Mouse (Mus musculus): ENCODE results near the gene Wdr66.

Wdr66 gene

DNA sequence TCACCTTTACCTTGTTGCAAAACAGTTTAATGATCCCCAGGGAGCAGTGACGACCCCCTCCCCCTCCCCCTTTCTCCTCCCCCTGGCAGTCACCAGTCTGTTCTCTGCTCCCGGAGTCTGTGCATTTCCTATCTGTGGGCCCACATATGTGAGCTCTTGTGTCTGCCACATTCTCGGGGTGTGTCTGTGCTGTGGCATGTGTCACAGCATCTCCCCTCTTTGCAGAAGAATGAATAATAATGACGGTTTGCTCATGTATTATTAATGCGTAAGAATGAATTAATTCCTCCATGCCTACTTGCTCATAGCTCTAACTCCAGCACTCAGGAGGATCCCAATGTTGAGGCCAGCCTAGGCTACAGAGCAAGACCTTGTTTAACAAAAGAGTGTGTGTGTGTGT is 21.0 kb downstream of the Wdr66 start:
- no peak for DNase-seq (ENCODE audit: low spot score)

- DNase-seq (ENCODE audit: low spot score) = no peak
Observed at GRCm38 (mm10) chr5:123276636-123277341, 24.9 kb downstream of the Wdr66 start.

- DNase-seq (ENCODE audit: low spot score) = no peak
Observed at GRCm38 (mm10) chr5:123277342-123277701, 25.4 kb downstream of the Wdr66 start.

- no peak for DNase-seq (ENCODE audit: low spot score)
Observed at GRCm38 (mm10) chr5:123277704-123278103, 25.8 kb downstream of the Wdr66 start.

- DNase-seq (ENCODE audit: low spot score) = no peak
Observed at GRCm38 (mm10) chr5:123279248-123279647, 27.3 kb downstream of the Wdr66 start.

- no peak for DNase-seq (ENCODE audit: low spot score)
Observed at GRCm38 (mm10) chr5:123281336-123282136, 29.6 kb downstream of the Wdr66 start.

- peak; percentile 35 for DNase-seq (ENCODE audit: low spot score)
Observed at GRCm38 (mm10) chr5:123285174-123285573, 33.3 kb downstream of the Wdr66 start.

GRCm38 (mm10) chr5:123288079-123288478 is 36.2 kb downstream of the Wdr66 start:
- no peak for DNase-seq (ENCODE audit: low spot score)

GRCm38 (mm10) chr5:123294653-123295052 is 42.8 kb downstream of the Wdr66 start:
- DNase-seq (ENCODE audit: low spot score) = no peak

DNA sequence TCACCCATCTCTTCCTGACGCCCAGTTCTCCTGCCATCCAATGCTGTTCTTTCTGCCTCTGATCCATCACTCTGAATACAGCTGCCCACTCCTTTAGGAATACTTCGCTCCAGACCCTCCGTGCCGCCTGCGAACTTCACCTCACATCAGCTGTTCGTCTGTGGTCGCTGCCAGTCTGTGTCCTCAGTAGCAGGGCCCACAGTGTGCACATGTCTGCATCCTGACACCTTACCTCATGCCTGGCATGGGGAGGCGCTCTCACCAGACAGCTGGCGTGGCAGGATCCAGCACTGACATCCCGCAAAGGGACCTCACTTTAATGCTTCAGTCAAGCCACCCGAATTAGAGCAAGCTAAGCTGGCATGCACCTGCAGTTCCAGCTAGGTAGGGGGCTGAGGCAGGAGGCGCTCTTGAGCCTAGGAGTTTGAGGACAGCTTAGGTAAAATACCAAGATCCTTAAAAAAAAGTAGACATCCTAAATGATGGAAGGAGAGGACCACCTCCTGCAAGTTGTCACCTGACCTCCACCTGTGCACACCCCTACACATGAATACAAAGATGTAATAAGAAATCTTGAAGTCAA is 44.4 kb downstream of the Wdr66 start:
- no peak for DNase-seq (ENCODE audit: low spot score)

DNA sequence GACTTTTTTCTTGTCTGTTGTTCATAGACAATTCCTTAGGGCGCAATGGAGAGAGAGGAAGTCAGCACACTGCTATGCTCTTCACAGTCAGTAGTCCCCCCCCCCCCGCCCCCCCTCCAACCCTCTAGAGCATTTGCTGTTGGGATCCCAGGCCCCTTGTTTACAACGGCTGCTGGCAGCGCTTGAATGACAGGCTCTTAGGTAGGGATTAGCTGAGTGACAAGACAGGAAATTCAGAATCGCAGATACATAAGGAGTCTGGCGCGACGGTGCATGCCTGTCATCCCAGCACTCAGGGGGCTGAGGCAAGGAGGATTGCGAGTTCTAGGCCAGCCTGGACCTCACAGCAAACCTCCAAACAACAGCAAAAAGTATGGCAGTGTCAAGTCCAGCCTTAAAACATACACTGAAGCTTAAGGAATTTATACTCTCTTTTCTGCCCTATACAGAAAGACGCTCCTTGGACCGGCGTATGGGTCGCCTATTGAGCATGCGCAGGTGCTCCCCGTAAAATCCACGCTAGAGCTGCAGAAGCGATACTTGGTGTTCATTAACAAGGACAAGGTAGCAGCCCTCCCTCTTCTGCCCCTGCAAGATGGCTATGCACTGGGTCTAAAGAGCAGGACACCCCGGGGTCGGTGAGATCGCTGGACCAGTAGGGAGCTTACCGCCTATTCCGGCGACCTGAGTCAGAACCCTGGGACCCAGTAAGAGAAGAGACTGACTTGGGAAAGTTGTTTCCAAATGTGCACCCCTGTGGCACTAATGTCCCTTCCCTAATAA is 45.3 kb downstream of the Wdr66 start:
- DNase-seq (ENCODE audit: low spot score) = no peak

DNA sequence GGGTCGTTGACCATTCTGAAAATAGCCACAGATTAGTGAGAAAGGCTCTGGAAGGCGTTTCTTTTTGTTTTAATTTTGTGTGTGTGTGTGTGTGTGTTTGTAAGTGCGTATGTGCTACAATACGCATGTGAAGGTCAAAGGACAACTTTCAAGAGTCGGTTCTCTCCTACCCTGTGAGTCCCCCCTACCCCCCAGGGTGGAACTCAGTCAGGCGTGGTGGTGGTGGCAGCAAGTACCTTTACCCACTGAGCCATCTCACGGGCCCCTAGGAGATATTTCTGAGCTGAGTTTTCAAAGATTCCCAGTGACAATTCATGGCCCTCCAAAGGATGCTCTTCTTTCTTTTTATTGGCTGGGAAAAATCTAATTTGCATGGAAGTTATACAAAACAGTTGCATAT is 45.9 kb downstream of the Wdr66 start:
- no peak for DNase-seq (ENCODE audit: low spot score)

GRCm38 (mm10) chr5:123298526-123298925 is 46.6 kb downstream of the Wdr66 start:
- no peak for DNase-seq (ENCODE audit: low spot score)

DNA sequence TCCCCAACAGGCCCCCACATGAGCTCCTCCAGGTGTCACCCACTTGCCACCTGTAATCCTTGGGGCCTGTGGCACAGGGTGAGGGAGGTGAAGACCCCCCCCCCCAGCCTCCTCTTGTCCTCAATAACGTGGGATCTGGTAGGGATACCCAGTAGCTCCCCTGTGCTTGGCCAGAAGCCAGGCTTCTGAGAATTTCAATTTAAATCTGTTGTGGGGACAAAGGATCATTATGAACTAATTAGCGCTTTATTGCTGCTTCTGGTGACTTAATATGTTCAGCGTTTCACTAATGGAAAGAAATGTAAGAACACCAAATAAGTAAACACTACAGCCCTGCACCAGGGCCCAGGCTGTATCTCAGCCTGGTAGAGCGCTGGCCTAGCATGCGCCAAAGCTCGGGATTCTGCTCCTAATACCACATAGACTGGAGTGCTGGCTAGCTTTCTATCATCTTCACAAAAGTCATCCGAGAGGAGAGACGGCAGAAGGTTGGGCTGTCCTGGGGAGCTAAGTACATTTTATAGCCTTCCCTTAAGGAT is 48.7 kb downstream of the Wdr66 start:
- DNase-seq (ENCODE audit: low spot score) = no peak

- DNase-seq (ENCODE audit: low spot score) = no peak
Observed at GRCm38 (mm10) chr5:123301780-123302521, 50.0 kb downstream of the Wdr66 start.

DNA sequence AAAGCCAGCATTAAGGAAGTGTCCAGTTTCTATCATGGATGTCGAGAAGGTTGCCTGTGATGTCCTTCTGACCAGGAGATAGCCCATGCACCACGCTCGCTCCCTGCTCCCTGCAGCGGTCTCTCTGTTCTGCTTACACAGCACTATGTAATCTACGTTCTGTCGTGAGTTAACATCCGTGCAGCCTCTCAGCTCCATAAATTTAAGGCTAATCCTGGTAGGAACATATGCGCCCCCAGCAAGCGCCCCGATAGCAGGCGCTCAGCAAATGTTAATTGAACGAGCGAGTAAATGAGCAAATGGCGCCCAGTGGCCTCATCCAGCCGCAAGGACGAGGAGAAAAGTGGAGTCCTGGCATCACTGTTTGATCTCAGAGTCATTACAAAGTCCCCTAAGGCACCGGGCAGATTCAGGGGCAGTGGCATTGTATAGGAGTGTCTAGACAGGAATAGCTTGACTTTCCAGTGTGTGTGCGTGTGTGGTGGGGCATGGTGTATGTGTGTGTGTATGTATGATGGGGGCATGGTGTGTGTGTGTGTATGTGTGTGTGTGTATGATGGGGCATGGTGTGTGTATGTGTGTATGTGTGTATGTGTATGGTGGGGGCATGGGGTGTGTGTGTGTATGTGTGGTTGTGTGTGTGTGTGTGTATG is 55.9 kb downstream of the Wdr66 start:
- no peak for DNase-seq (ENCODE audit: low spot score)

DNA sequence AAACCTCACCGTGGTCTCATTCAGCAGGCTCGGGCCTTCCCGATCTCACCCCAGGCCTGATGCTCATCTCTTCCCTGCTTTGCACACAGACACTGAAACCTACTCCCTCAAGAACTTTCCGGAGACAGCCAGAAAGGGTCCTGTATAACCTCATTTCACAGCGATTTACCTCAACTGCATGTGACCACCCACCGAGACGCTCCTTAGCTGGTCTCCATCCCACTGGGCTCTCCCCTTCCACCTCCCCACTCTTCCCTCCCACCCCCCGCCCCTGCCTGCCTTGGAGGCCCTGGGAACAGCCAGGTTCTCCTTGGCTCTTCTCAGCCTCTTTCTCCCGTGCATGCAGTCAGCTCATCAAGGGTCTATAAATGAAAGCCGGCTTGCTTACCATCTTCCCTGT is 57.9 kb downstream of the Wdr66 start:
- no peak for DNase-seq (ENCODE audit: low spot score)

GRCm38 (mm10) chr5:123310221-123310620 is 58.3 kb downstream of the Wdr66 start:
- no peak for DNase-seq (ENCODE audit: low spot score)

GRCm38 (mm10) chr5:123313058-123313630 is 61.2 kb downstream of the Wdr66 start:
- DNase-seq (ENCODE audit: low spot score) = no peak

- no peak for DNase-seq (ENCODE audit: low spot score)
Observed at GRCm38 (mm10) chr5:123313851-123314380, 62.0 kb downstream of the Wdr66 start.
